Mouse (Mus musculus) heart, embryonic 11.5 days (tissue): ENCODE measurements at regions not wholly inside any gene's neighbourhood (a gene's known extent, or its start where the extent isn't known, plus 50 kb on each side); places are given as distances from the start of the nearest gene placed in this dataset.

ENCODE experiments used
- ATAC-seq: fragments of 200-750 bp; cut with Nextera tagmentation; replicated peaks from 2 replicates; pipeline ENCODE4 v1.8.0; 2017; ENCODE audit warnings: moderate library complexity; ENCODE audit not compliant: insufficient number of reproducible peaks, low FRiP score, low TSS enrichment
- H3K27ac ChIP-seq: fragments of 300-500 bp; sonication (generic); 2 replicates; pipeline ENCODE4 v1.5.1; 2014; ENCODE audit warnings: mild to moderate bottlenecking, low read depth, low read length
- H3K27me3 ChIP-seq: fragments of 300-500 bp; sonication (generic); 2 replicates; pipeline ENCODE4 v1.6.1; 2014; ENCODE audit warnings: mild to moderate bottlenecking, low read length, mixed read lengths; ENCODE audit not compliant: control insufficient read depth, insufficient read depth
- H3K36me3 ChIP-seq: fragments of 300-500 bp; sonication (generic); 2 replicates; pipeline ENCODE4 v1.6.1; 2014; ENCODE audit warnings: mild to moderate bottlenecking, low read length, moderate library complexity, mixed read lengths; ENCODE audit not compliant: control insufficient read depth, insufficient read depth
- H3K4me1 ChIP-seq: fragments of 300-500 bp; sonication (generic); 2 replicates; pipeline ENCODE4 v1.6.1; 2014; ENCODE audit warnings: low read length; ENCODE audit not compliant: control insufficient read depth, insufficient read depth
- H3K4me2 ChIP-seq: fragments of 300-500 bp; sonication (generic); 2 replicates; pipeline ENCODE4 v1.6.1; 2014; ENCODE audit warnings: mild to moderate bottlenecking, moderate library complexity
- H3K4me3 ChIP-seq: fragments of 300-500 bp; sonication (generic); 2 replicates; pipeline ENCODE4 v1.5.1; 2014; ENCODE audit warnings: low read depth, low read length
- H3K9ac ChIP-seq: fragments of 300-500 bp; sonication (generic); 2 replicates; pipeline ENCODE4 v1.6.1; 2014; ENCODE audit warnings: mild to moderate bottlenecking, low read depth, low read length, moderate library complexity
- H3K9me3 ChIP-seq: fragments of 300-500 bp; sonication (generic); replicated peaks from 2 replicates; pipeline ENCODE4 v1.6.1; 2016; ENCODE audit warnings: low read length; ENCODE audit not compliant: control insufficient read depth
- WGBS: fragments of 180-500 bp; shearing (Covaris S2); extraction: QIAGEN DNeasy Blood & Tissue Kit; methylation state at CpG from one replicate; pipeline ENCODE4 v1.1.7; 2014; ENCODE audit not compliant: insufficient replicate concordance; 5-methylcytosine and 5-hydroxymethylcytosine counted together

DNA sequence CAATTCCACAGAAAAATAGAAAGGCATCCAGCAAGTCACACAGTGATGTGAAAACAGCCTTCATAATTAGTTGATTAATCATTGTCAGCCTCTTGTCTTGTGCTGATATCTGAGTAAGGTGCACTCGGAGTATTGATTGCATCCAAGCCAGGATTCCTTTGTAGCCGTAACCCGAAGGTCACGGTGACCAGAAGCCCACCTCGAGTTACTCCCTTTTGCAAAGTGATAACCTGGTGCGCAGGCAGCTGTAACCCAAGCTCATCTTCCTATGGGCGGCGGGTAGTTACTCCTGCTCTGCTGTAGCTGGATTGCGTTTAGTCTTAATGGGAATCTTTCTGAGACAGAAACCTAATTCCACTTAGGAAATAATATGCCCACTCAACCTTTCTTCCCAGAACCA is 107.0 kb downstream of the Qrsl1 start:
- no peaks in the 10 kb centered on the region for H3K36me3 ChIP-seq
- H3K27ac ChIP-seq, result no peak overlapping the region
- H3K4me1 ChIP-seq, result no peaks in the 10 kb centered on the region
- no peaks in the 10 kb centered on the region for H3K9me3 ChIP-seq
- no peak overlapping the region for H3K4me2 ChIP-seq
- H3K9ac ChIP-seq, result no peak overlapping the region
- H3K27me3 ChIP-seq, result no peaks in the 10 kb centered on the region
- no peak overlapping the region for H3K4me3 ChIP-seq
- 66% methylated on average over 9 of the region's 9 CpGs for WGBS
- no peak for ATAC-seq

GRCm38 (mm10) chr10:43800077-43800476 is 101.5 kb downstream of the Qrsl1 start:
- Histone ChIP-seq H3K9me3 (no peaks in the 10 kb centered on the region), H3K4me2 (no peak overlapping the region), H3K4me1 (no peaks in the 10 kb centered on the region), H3K4me3 (no peak overlapping the region), H3K27ac (no peak overlapping the region), H3K27me3 (no peaks in the 10 kb centered on the region), H3K9ac (no peak overlapping the region), H3K36me3 (no peaks in the 10 kb centered on the region)
- no peak for ATAC-seq
- WGBS, result 64% methylated on average over 3 of the region's 3 CpGs

DNA sequence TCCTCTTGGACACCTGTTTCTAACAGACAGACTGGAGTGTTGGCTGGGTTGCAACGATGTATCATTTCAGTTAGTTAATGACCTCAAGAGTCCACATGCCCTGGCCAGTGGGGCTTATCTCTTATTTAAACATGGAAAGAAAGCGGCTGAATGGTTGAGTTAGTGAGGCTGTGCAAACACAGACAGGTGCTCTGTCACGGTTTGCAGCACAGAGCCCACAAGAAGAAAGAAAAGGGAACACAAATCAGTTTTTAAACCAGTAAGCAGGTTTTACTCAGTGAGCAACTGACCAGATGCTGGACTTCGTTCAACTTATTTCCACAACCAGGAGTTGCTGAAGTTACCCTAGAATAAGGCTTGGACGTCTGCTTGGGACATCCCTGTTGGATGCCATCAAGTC is 86.3 kb downstream of the Qrsl1 start:
- WGBS, result 48% methylated on average over 5 of the region's 5 CpGs

GRCm38 (mm10) chr10:43817522-43818198 is 83.9 kb downstream of the Qrsl1 start:
- ATAC-seq, result no peak
- 82% methylated on average over 9 of the region's 9 CpGs for WGBS
- H3K9me3 ChIP-seq, result no peaks in the 10 kb centered on the region

More for the DNA sequence above, 86.3 kb downstream of the Qrsl1 start:
- H3K27ac ChIP-seq, result no peak overlapping the region
- no peaks in the 10 kb centered on the region for H3K27me3 ChIP-seq
- ATAC-seq, result no peak
- H3K9ac ChIP-seq, result no peak overlapping the region
- H3K9me3 ChIP-seq, result no peaks in the 10 kb centered on the region
- H3K4me3 ChIP-seq, result no peak overlapping the region
- no peak overlapping the region for H3K4me2 ChIP-seq
- H3K4me1 ChIP-seq, result no peaks in the 10 kb centered on the region
- H3K36me3 ChIP-seq, result no peaks in the 10 kb centered on the region

DNA sequence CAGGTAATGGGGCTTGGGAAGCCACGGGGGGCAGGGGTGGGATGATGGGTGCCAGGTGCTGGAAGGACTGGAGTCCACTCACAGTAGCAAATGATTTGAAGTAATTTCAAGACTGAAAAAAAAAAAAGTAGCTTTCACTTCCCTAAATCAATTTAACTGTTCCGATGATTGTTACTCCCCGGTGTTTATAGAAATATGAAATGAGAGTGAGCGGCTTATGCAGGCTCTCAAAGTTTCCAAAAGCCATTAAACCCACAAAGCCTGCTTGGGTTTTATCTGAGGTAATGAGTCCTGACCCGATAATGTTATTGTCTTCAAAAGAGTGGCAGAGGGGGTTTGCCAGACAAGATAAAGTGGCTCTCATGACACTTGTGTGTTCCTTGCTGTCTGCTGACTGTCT is 82.9 kb downstream of the Qrsl1 start:
- Histone ChIP-seq H3K4me1 (no peaks in the 10 kb centered on the region), H3K9ac (no peak overlapping the region), H3K27me3 (no peaks in the 10 kb centered on the region), H3K4me3 (no peak overlapping the region), H3K4me2 (no peak overlapping the region), H3K36me3 (no peaks in the 10 kb centered on the region), H3K9me3 (no peaks in the 10 kb centered on the region), H3K27ac (no peak overlapping the region)
- no peak for ATAC-seq
- 72% methylated on average over 5 of the region's 5 CpGs for WGBS

More at GRCm38 (mm10) chr10:43817522-43818198, 83.9 kb downstream of the Qrsl1 start:
- H3K4me3 ChIP-seq, result no peak overlapping the region
- no peak overlapping the region for H3K4me2 ChIP-seq
- H3K36me3 ChIP-seq, result no peaks in the 10 kb centered on the region
- no peaks in the 10 kb centered on the region for H3K27me3 ChIP-seq
- H3K4me1 ChIP-seq, result no peaks in the 10 kb centered on the region
- no peak overlapping the region for H3K27ac ChIP-seq
- H3K9ac ChIP-seq, result no peak overlapping the region

DNA sequence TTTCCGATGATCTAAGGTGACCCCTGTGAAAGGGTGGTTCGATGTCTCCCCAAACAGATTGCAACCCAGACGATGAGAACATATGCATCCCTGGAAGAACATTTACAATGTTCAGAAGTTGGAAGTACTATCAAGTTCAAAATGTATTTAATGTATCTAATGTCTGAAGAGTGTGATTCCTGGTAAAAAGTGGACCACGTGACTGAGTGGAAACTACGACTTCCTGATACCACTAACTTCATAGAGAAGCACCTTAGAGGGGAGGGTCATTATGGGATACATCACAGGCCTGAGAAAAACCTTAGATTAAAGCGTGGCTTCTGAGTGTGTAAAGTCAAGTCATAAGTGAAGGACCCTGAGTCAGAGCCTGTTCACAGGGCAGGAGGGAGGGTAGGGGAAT is 82.1 kb downstream of the Qrsl1 start:
- Histone ChIP-seq H3K36me3 (no peaks in the 10 kb centered on the region), H3K27ac (no peak overlapping the region), H3K9ac (no peak overlapping the region), H3K9me3 (no peaks in the 10 kb centered on the region), H3K4me1 (no peaks in the 10 kb centered on the region), H3K27me3 (no peaks in the 10 kb centered on the region), H3K4me3 (no peak overlapping the region), H3K4me2 (no peak overlapping the region)
- WGBS, result 83% methylated on average over 6 of the region's 6 CpGs
- ATAC-seq, result no peak

- H3K9ac ChIP-seq, result no peak overlapping the region
- no peaks in the 10 kb centered on the region for H3K36me3 ChIP-seq
- H3K4me3 ChIP-seq, result no peak overlapping the region
- no peak overlapping the region for H3K27ac ChIP-seq
- WGBS, result 76% methylated on average over 1 of the region's 1 CpGs
- no peak for ATAC-seq
- H3K27me3 ChIP-seq, result no peaks in the 10 kb centered on the region
- H3K4me2 ChIP-seq, result no peak overlapping the region
- H3K9me3 ChIP-seq, result no peaks in the 10 kb centered on the region
- no peaks in the 10 kb centered on the region for H3K4me1 ChIP-seq
These were observed 78.9 kb downstream of the Qrsl1 start for GRCm38 (mm10) chr10:43822615-43823014.

GRCm38 (mm10) chr10:43824009-43824408 is 77.5 kb downstream of the Qrsl1 start:
- Histone ChIP-seq H3K4me1 (no peaks in the 10 kb centered on the region), H3K9ac (no peak overlapping the region), H3K36me3 (no peaks in the 10 kb centered on the region), H3K4me3 (no peak overlapping the region), H3K27ac (no peak overlapping the region), H3K27me3 (no peaks in the 10 kb centered on the region), H3K9me3 (no peaks in the 10 kb centered on the region), H3K4me2 (no peak overlapping the region)
- WGBS, result 79% methylated on average over 5 of the region's 5 CpGs
- no peak for ATAC-seq
